Mouse (Mus musculus) lung, embryonic 15.5 days (tissue): ENCODE data around the gene Lypd8. TPM values are rescaled to one million over a fixed set of nuclear protein-coding genes. Genes with fewer than 3 reads are reported as not detected.
"Not testable (repeated sequence)": the region's sequence is repeated elsewhere in the genome, so short reads cannot be mapped to it uniquely, and the experiment has no call there.

Experiments
- ATAC-seq: fragments of 200-750 bp; cut with Nextera tagmentation; 2 replicates; pipeline ENCODE4 v1.8.0; 2017; ENCODE audit warnings: moderate number of reproducible peaks, borderline replicate concordance; ENCODE audit not compliant: low FRiP score, low TSS enrichment; ENCODE audit errors: extremely low read depth
- H3K27ac ChIP-seq: fragments of 300-500 bp; sonication (generic); 2 replicates; pipeline ENCODE4 v1.5.1; 2015; ENCODE audit warnings: moderate library complexity, mild to moderate bottlenecking, inconsistent platforms
- H3K27me3 ChIP-seq: fragments of 300-500 bp; sonication (generic); 2 replicates; pipeline ENCODE4 v1.6.1; 2015; ENCODE audit warnings: inconsistent platforms
- H3K36me3 ChIP-seq: fragments of 300-500 bp; sonication (generic); 2 replicates; pipeline ENCODE4 v1.6.1; 2015; ENCODE audit warnings: inconsistent platforms
- H3K4me1 ChIP-seq: fragments of 300-500 bp; sonication (generic); 2 replicates; pipeline ENCODE4 v1.6.1; 2015; ENCODE audit warnings: inconsistent platforms
- H3K4me2 ChIP-seq: fragments of 300-500 bp; sonication (generic); 2 replicates; pipeline ENCODE4 v1.6.1; 2015; ENCODE audit warnings: inconsistent platforms, mild to moderate bottlenecking, moderate library complexity
- H3K4me3 ChIP-seq: fragments of 300-500 bp; sonication (generic); 2 replicates; pipeline ENCODE4 v1.5.1; 2015; ENCODE audit warnings: mild to moderate bottlenecking, inconsistent platforms
- H3K9ac ChIP-seq: fragments of 300-500 bp; sonication (generic); 2 replicates; pipeline ENCODE4 v1.6.1; 2015; ENCODE audit warnings: inconsistent platforms
- H3K9me3 ChIP-seq: fragments of 300-500 bp; sonication (generic); 2 replicates; pipeline ENCODE4 v1.6.1; 2016; ENCODE audit warnings: inconsistent platforms
- WGBS: fragments of 180-500 bp; shearing (Covaris S2); methylation state at CpG from one replicate; pipeline ENCODE4 v1.1.7; 2015; 5-methylcytosine and 5-hydroxymethylcytosine counted together
- polyA plus RNA-seq: library from polyadenylated mRNA; unstranded; fragments of >200 nt; fragmentation: Nextera tagmentation; extraction: Ambion mirVana; gene quantifications from 2 replicates; pipeline ENCODE4 v1.2.1, GENCODE M21; 2015

The Lypd8 gene
- polyA plus RNA-seq, 1 experiment from 2014 or later = 0.40 TPM

GRCm38 (mm10) chr11:58354476-58354875 lies 24.4 kb upstream of the Lypd8 start:
- Histone ChIP-seq H3K27me3 (no peaks in the 10 kb centered on the region), H3K9me3 (no peaks in the 10 kb centered on the region), H3K27ac (no peak overlapping the region), H3K9ac (no peak overlapping the region), H3K4me3 (no peak overlapping the region), H3K4me1 (no peaks in the 10 kb centered on the region), H3K36me3 (no peaks in the 10 kb centered on the region), H3K4me2 (no peak overlapping the region)
- no peak for ATAC-seq
- WGBS = 30% methylated on average over 10 of the region's 10 CpGs

GRCm38 (mm10) chr11:58354927-58355326 lies 23.9 kb upstream of the Lypd8 start:
- H3K9ac ChIP-seq = no peak overlapping the region
- no peaks in the 10 kb centered on the region for H3K36me3 ChIP-seq
- H3K4me1 ChIP-seq = no peaks in the 10 kb centered on the region
- 53% methylated on average over 3 of the region's 3 CpGs for WGBS
- no peaks in the 10 kb centered on the region for H3K27me3 ChIP-seq
- H3K4me3 ChIP-seq = no peak overlapping the region
- ATAC-seq = no peak
- no peak overlapping the region for H3K4me2 ChIP-seq
- no peaks in the 10 kb centered on the region for H3K9me3 ChIP-seq
- H3K27ac ChIP-seq = no peak overlapping the region

DNA sequence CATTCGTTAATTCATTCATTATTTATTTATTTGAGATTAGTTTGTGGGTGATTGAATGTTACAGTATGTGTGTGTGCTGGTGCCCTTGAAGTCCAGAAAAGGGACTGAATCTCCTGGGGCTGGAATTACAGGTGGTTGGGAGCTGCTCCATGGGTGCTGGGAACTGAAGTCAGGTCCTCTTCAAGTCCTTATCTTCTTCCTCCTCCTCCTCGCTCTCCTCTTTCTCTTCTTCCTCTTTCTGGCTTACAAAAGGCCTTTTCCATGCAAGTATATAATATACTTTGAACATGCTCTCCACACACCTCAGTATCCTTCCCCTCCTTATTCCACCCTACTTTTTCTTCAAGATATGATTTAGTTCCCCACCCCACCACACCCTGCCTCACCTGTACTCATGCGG lies 21.8 kb upstream of the Lypd8 start:
- no peak overlapping the region for H3K27ac ChIP-seq
- no peak for ATAC-seq
- no peaks in the 10 kb centered on the region for H3K27me3 ChIP-seq
- no peak overlapping the region for H3K9ac ChIP-seq
- no peaks in the 10 kb centered on the region for H3K9me3 ChIP-seq
- no peak overlapping the region for H3K4me3 ChIP-seq
- no peaks in the 10 kb centered on the region for H3K36me3 ChIP-seq
- H3K4me2 ChIP-seq = no peak overlapping the region
- no peaks in the 10 kb centered on the region for H3K4me1 ChIP-seq
- WGBS = 81% methylated on average over 3 of the region's 3 CpGs

DNA sequence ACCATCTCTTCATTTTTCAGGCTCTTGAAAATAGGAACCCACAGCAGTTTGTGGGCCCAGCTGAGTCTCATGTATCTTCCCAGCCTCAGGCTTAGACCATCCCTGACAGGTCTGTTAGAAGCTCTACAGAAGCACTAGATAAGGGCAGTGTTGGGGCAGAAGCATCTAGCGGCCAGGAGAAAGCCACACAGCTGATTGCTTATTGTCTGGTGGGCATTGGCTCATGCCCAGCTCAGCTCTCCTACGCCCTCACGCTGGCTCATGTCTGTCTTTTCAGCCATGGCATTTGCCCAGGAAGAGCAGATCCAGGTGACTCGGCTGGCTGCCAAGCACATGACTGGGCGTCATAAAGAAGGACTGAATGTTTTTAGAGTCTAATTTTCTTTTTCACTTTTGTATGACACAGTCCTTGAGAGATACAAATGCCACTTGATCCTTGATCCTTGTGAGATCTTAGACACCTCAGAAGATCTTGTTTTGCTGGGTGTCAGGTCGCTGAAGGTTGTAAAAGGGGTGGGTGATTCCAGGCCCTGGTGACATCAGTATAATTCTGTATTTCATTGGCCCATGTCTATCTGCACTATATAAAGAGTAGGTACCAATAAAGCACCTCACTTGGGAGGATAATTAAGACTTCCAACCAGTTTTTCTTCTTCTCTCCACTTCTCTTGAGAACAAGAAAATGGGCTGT lies 20.9 kb upstream of the Lypd8 start:
- Histone ChIP-seq H3K9me3 (no peaks in the 10 kb centered on the region), H3K27ac (no peak overlapping the region), H3K4me2 (no peak overlapping the region), H3K4me3 (no peak overlapping the region), H3K9ac (no peak overlapping the region), H3K36me3 (no peaks in the 10 kb centered on the region), H3K27me3 (no peaks in the 10 kb centered on the region), H3K4me1 (no peaks in the 10 kb centered on the region)
- no peak for ATAC-seq
- 76% methylated on average over 6 of the region's 6 CpGs for WGBS

- H3K27ac ChIP-seq, H3K36me3 ChIP-seq, H3K4me2 ChIP-seq, H3K4me1 ChIP-seq, ATAC-seq, H3K9ac ChIP-seq, H3K9me3 ChIP-seq, H3K4me3 ChIP-seq, H3K27me3 ChIP-seq: not testable (repeated sequence)
- WGBS = no CpG with 5 or more reads among the region's 6 CpGs
Measured at GRCm38 (mm10) chr11:58362562-58362961, 16.3 kb upstream of the Lypd8 start.

DNA sequence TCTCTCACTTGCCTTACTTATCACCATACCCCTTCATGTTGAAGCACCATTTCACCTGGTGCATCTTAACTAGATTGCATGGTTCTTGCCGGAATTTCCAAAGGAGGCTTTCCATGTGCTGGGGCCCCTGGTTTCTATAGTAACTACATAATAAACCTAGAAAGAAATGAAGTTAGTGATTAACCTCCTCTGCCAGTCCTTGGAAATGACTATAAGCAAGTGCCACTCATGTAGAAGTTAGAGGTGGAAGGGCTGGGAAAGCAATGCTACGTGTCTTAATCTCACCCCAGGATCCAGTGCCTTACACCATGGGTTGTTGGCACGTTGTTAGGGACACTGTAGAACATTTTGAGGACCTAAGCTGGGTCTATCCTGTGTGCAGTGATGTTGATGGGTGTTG lies 14.4 kb upstream of the Lypd8 start:
- no peak for ATAC-seq
- Histone ChIP-seq H3K4me1 (no peaks in the 10 kb centered on the region), H3K27me3 (no peaks in the 10 kb centered on the region), H3K27ac (no peak overlapping the region), H3K4me2 (no peak overlapping the region), H3K9ac (no peak overlapping the region), H3K4me3 (no peak overlapping the region), H3K9me3 (no peaks in the 10 kb centered on the region), H3K36me3 (no peaks in the 10 kb centered on the region)
- 54% methylated on average over 3 of the region's 3 CpGs for WGBS

- no CpG with 5 or more reads among the region's 6 CpGs for WGBS
- H3K4me1 ChIP-seq = not testable (repeated sequence)
Measured at GRCm38 (mm10) chr11:58366191-58366590, 12.7 kb upstream of the Lypd8 start.

GRCm38 (mm10) chr11:58377273-58377672 lies 1.6 kb upstream of the Lypd8 start:
- Histone ChIP-seq H3K27me3 (no peaks in the 10 kb centered on the region), H3K9me3 (no peaks in the 10 kb centered on the region), H3K27ac (no peak overlapping the region), H3K9ac (no peak overlapping the region), H3K4me1 (no peaks in the 10 kb centered on the region), H3K4me3 (no peak overlapping the region), H3K36me3 (no peaks in the 10 kb centered on the region), H3K4me2 (no peak overlapping the region)
- WGBS = 49% methylated on average over 2 of the region's 2 CpGs
- no peak for ATAC-seq

More at GRCm38 (mm10) chr11:58366191-58366590, 12.7 kb upstream of the Lypd8 start:
- not testable (repeated sequence) for H3K27ac ChIP-seq, H3K4me2 ChIP-seq, H3K4me3 ChIP-seq, ATAC-seq, H3K9me3 ChIP-seq, H3K36me3 ChIP-seq, H3K27me3 ChIP-seq, H3K9ac ChIP-seq

- Histone ChIP-seq H3K9me3 (no peaks in the 10 kb centered on the region), H3K9ac (no peak overlapping the region), H3K27ac (no peak overlapping the region), H3K36me3 (no peaks in the 10 kb centered on the region), H3K4me1 (no peaks in the 10 kb centered on the region), H3K27me3 (no peaks in the 10 kb centered on the region), H3K4me2 (no peak overlapping the region), H3K4me3 (no peak overlapping the region)
- ATAC-seq = no peak
- 0% methylated on average over 1 of the region's 1 CpGs for WGBS
Measured at GRCm38 (mm10) chr11:58377686-58378085, 1.2 kb upstream of the Lypd8 start.

DNA sequence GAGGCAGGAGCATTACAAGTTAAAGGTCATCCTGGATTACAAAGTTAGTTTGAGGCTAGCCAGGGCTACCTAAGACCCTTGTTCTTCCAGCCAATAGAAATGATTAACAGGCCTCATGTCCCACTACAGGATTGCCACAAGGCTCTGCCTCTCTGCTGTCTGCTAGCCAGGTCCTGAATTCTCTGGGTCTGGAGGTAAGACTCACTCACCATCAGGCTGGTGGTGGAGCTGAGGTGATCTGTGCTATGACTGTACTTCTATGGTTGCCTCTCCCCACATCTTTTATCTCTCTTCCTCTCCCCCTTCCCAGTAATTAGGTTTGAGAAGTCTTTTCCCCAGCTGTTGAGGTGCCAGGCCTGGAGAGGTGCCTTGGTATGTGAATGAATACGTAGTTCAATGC lies 673 bp downstream of the Lypd8 start:
- Histone ChIP-seq H3K9ac (no peak overlapping the region), H3K4me3 (no peak overlapping the region), H3K4me1 (no peaks in the 10 kb centered on the region), H3K9me3 (no peaks in the 10 kb centered on the region), H3K36me3 (no peaks in the 10 kb centered on the region), H3K4me2 (no peak overlapping the region), H3K27me3 (no peaks in the 10 kb centered on the region), H3K27ac (no peak overlapping the region)
- no peak for ATAC-seq
- 71% methylated on average over 1 of the region's 1 CpGs for WGBS

GRCm38 (mm10) chr11:58382471-58382870 lies 3.6 kb downstream of the Lypd8 start:
- no peaks in the 10 kb centered on the region for H3K4me1 ChIP-seq
- no peak overlapping the region for H3K4me3 ChIP-seq
- no peak for ATAC-seq
- no peak overlapping the region for H3K4me2 ChIP-seq
- H3K27me3 ChIP-seq = no peaks in the 10 kb centered on the region
- H3K27ac ChIP-seq = no peak overlapping the region
- H3K9me3 ChIP-seq = no peaks in the 10 kb centered on the region
- 83% methylated on average over 6 of the region's 6 CpGs for WGBS
- no peak overlapping the region for H3K9ac ChIP-seq
- no peaks in the 10 kb centered on the region for H3K36me3 ChIP-seq

- H3K4me1 ChIP-seq = no peaks in the 10 kb centered on the region
- ATAC-seq = no peak
- H3K27ac ChIP-seq = no peak overlapping the region
- H3K4me3 ChIP-seq = no peak overlapping the region
- no peaks in the 10 kb centered on the region for H3K27me3 ChIP-seq
- no peak overlapping the region for H3K4me2 ChIP-seq
- no peaks in the 10 kb centered on the region for H3K9me3 ChIP-seq
- no peak overlapping the region for H3K9ac ChIP-seq
- H3K36me3 ChIP-seq = no peaks in the 10 kb centered on the region
- 64% methylated on average over 6 of the region's 6 CpGs for WGBS
Measured at GRCm38 (mm10) chr11:58399985-58400645, 21.3 kb downstream of the Lypd8 start.
